ENCODE assay signal across 10 mouse cellular contexts in genomic region chr10:99130611-99131010, GRCm38 (mm10). TPM values are rescaled to one million over a fixed set of nuclear protein-coding genes. Genes with fewer than 3 reads are reported as not detected.
DNase-seq lines count a peak whose midpoint lies in the region; ATAC-seq lines count a peak whose summit lies in the region.
"Had no signal": no experiment of that assay in that cellular context is flagged by ENCODE, and none has a peak within 500 bp of the region (broad histone marks: within the 10 kb centered on the region; RNA-seq: fewer than 3 reads in every experiment).

No protein-coding gene starts in this region.

- ATAC-seq in forebrain, embryonic 11.5 days (replicated peaks; ENCODE audit: low FRiP score): 0 out of 2 replicates have a peak, but pooled peaks have one; percentile 24
- ATAC-seq in midbrain, embryonic 15.5 days (replicated peaks): peak; percentile 8; the same call in 1 of the 2 replicates
- no peak for ATAC-seq in midbrain, embryonic 16.5 days
- ATAC-seq in limb, embryonic 15.5 days (ENCODE audit: insufficient number of reproducible peaks, low FRiP score, low TSS enrichment, low read depth): 0 out of 2 replicates have a peak, but pooled peaks have one; percentile 17
- ATAC-seq in neutrophil, adult 5-6 weeks (ENCODE audit: extremely low read depth, insufficient number of reproducible peaks, low FRiP score, poor library complexity, severe bottlenecking): peak; percentile 24
- ATAC-seq: forebrain, embryonic 13.5 days had no signal

- no peak overlapping the region for H3K27ac ChIP-seq in forebrain, embryonic 11.5 days (ENCODE audit: low read depth, low read length)
- no peak overlapping the region; the same call in 1 of the 2 replicates for H3K27ac ChIP-seq in forebrain, embryonic 10.5 days
- no peak overlapping the region for H3K27ac ChIP-seq in midbrain, embryonic 15.5 days
- no peak overlapping the region for H3K27ac ChIP-seq in midbrain, embryonic 16.5 days (ENCODE audit: low read length)
- no peak overlapping the region; the same call in 1 of the 2 replicates for H3K27ac ChIP-seq in limb, embryonic 15.5 days
- H3K27ac ChIP-seq: forebrain, embryonic 13.5 days had no signal

- H3K4me2 ChIP-seq in forebrain, embryonic 11.5 days (ENCODE audit: low read depth, low read length, severe bottlenecking): no peak overlapping the region
- H3K4me2 ChIP-seq in midbrain, embryonic 15.5 days: no peak overlapping the region
- H3K4me2 ChIP-seq in midbrain, embryonic 16.5 days (ENCODE audit: low read length): no peak overlapping the region
- no peak overlapping the region for H3K4me2 ChIP-seq in limb, embryonic 15.5 days
- H3K4me2 ChIP-seq: forebrain, embryonic 13.5 days had no signal

- H3K36me3 ChIP-seq in forebrain, embryonic 11.5 days (ENCODE audit: control insufficient read depth, insufficient read depth, low read length): no peaks in the 10 kb centered on the region; the same call in 1 of the 2 replicates
- H3K36me3 ChIP-seq in forebrain, embryonic 10.5 days (replicated peaks): peaks cover 81% of the 10 kb centered on the region
- no peaks in the 10 kb centered on the region; the same call in 1 of the 2 replicates for H3K36me3 ChIP-seq in midbrain, embryonic 15.5 days (replicated peaks)
- H3K36me3 ChIP-seq in midbrain, embryonic 16.5 days (ENCODE audit: control insufficient read depth, insufficient read depth, low read length): no peaks in the 10 kb centered on the region
- H3K36me3 ChIP-seq in limb, embryonic 15.5 days: 0 out of 2 replicates have a peak, but pooled peaks cover 2% of the 10 kb centered on the region

- H3K27me3 ChIP-seq in forebrain, embryonic 11.5 days (ENCODE audit: control insufficient read depth, insufficient read depth, low read length): no peaks in the 10 kb centered on the region
- no peaks in the 10 kb centered on the region for H3K27me3 ChIP-seq in forebrain, embryonic 10.5 days (ENCODE audit: poor library complexity, severe bottlenecking)
- H3K27me3 ChIP-seq in midbrain, embryonic 15.5 days (replicated peaks): no peaks in the 10 kb centered on the region
- no peaks in the 10 kb centered on the region for H3K27me3 ChIP-seq in midbrain, embryonic 16.5 days (ENCODE audit: control insufficient read depth, insufficient read depth, low read depth, low read length)
- H3K27me3 ChIP-seq in limb, embryonic 15.5 days: no peaks in the 10 kb centered on the region
- H3K27me3 ChIP-seq: forebrain, embryonic 13.5 days had no signal

- no peaks in the 10 kb centered on the region for H3K9me3 ChIP-seq in forebrain, embryonic 11.5 days (ENCODE audit: control insufficient read depth, low read length)
- no peaks in the 10 kb centered on the region for H3K9me3 ChIP-seq in forebrain, embryonic 10.5 days
- H3K9me3 ChIP-seq in midbrain, embryonic 15.5 days: no peaks in the 10 kb centered on the region
- no peaks in the 10 kb centered on the region for H3K9me3 ChIP-seq in midbrain, embryonic 16.5 days (replicated peaks; ENCODE audit: control insufficient read depth, low read length, poor library complexity, severe bottlenecking)
- no peaks in the 10 kb centered on the region for H3K9me3 ChIP-seq in limb, embryonic 15.5 days
- H3K9me3 ChIP-seq: forebrain, embryonic 13.5 days had no signal

- DNase-seq in forebrain, embryonic 11.5 days (ENCODE audit: low spot score): no peak
- no peak for DNase-seq in forebrain, embryonic 10.5 days (ENCODE audit: extremely low spot score, low spot score)
- DNase-seq in adrenal gland, adult 8-10 months: no peak
- DNase-seq in left cerebral cortex, postnatal 36 days (ENCODE audit: low spot score in 2 of 2): no peak

- no peaks in the 10 kb centered on the region for H3K4me1 ChIP-seq in forebrain, embryonic 11.5 days (replicated peaks; ENCODE audit: control insufficient read depth, insufficient read depth, low read length)
- peaks cover 12% of the 10 kb centered on the region for H3K4me1 ChIP-seq in forebrain, embryonic 10.5 days
- no peaks in the 10 kb centered on the region for H3K4me1 ChIP-seq in midbrain, embryonic 15.5 days
- H3K4me1 ChIP-seq in midbrain, embryonic 16.5 days (ENCODE audit: control insufficient read depth, insufficient read depth, low read length): 0 out of 2 replicates have a peak, but pooled peaks cover 2% of the 10 kb centered on the region
- H3K4me1 ChIP-seq in limb, embryonic 15.5 days: peaks cover 12% of the 10 kb centered on the region

- no peak overlapping the region for H3K4me3 ChIP-seq in forebrain, embryonic 11.5 days (ENCODE audit: low read depth, low read length)
- no peak overlapping the region for H3K4me3 ChIP-seq in forebrain, embryonic 10.5 days
- H3K4me3 ChIP-seq in midbrain, embryonic 15.5 days: no peak overlapping the region
- H3K4me3 ChIP-seq in midbrain, embryonic 16.5 days (ENCODE audit: low read depth, low read length): no peak overlapping the region
- no peak overlapping the region for H3K4me3 ChIP-seq in limb, embryonic 15.5 days
- H3K4me3 ChIP-seq: forebrain, embryonic 13.5 days had no signal

- 45% methylated on average over 6 of the region's 6 CpGs for WGBS in forebrain, embryonic 11.5 days
- WGBS in forebrain, embryonic 10.5 days: 51% methylated on average over 6 of the region's 6 CpGs
- 25% methylated on average over 6 of the region's 6 CpGs for WGBS in midbrain, embryonic 15.5 days
- 30% methylated on average over 6 of the region's 6 CpGs for WGBS in midbrain, embryonic 16.5 days
- 30% methylated on average over 6 of the region's 6 CpGs for WGBS in limb, embryonic 15.5 days

- H3K9ac ChIP-seq in forebrain, embryonic 11.5 days (ENCODE audit: low read length): no peak overlapping the region
- H3K9ac ChIP-seq in midbrain, embryonic 15.5 days: no peak overlapping the region
- no peak overlapping the region for H3K9ac ChIP-seq in midbrain, embryonic 16.5 days (ENCODE audit: low read depth, low read length)
- no peak overlapping the region for H3K9ac ChIP-seq in limb, embryonic 15.5 days
- H3K9ac ChIP-seq: forebrain, embryonic 13.5 days had no signal

- intact Hi-C loops in left cerebral cortex, postnatal 36 days (cut with DNase I): no loop called here

RNA-seq across cellular contexts. Expression of gene Phxr2, which starts 4.5 kb away (rescaled TPM):
- not detected in 2 replicates for polyA plus RNA-seq in forebrain, embryonic 11.5 days (2014; fragmentation: Nextera tagmentation; extraction: Ambion mirVana)
- 0.14 TPM in 1 of 2 replicates, not detected in the other for polyA plus RNA-seq in forebrain, embryonic 10.5 days (2016; fragmentation: Nextera tagmentation; extraction: Ambion mirVana)
- polyA plus RNA-seq in midbrain, embryonic 15.5 days (2015; fragmentation: Nextera tagmentation; extraction: Ambion mirVana): not detected in 2 replicates
- polyA plus RNA-seq in midbrain, embryonic 16.5 days (2015; fragmentation: Nextera tagmentation; extraction: Ambion mirVana): not detected in 2 replicates
- polyA plus RNA-seq in limb, embryonic 15.5 days (2015; fragmentation: Nextera tagmentation; extraction: Ambion mirVana): not detected in 2 replicates
- total RNA-seq in neutrophil, adult 5-6 weeks (2017): 0.93 and 2.2 TPM in 2 replicates
- total RNA-seq in adrenal gland, adult 8-10 months (2022): not detected
- not detected for total RNA-seq in left cerebral cortex, postnatal 36 days (2021)
- polyA plus RNA-seq: forebrain, embryonic 13.5 days; kidney, embryonic 16.5 days had no signal

RNA-seq across cellular contexts. Expression of gene Galnt4, which starts 22.7 kb away (rescaled TPM):
- polyA plus RNA-seq in forebrain, embryonic 11.5 days (2014; fragmentation: Nextera tagmentation; extraction: Ambion mirVana): 4.7 and 5.6 TPM in 2 replicates
- 5.0 and 5.3 TPM in 2 replicates for polyA plus RNA-seq in forebrain, embryonic 10.5 days (2016; fragmentation: Nextera tagmentation; extraction: Ambion mirVana)
- 2.7 and 3.0 TPM in 2 replicates for polyA plus RNA-seq in midbrain, embryonic 15.5 days (2015; fragmentation: Nextera tagmentation; extraction: Ambion mirVana)
- polyA plus RNA-seq in midbrain, embryonic 16.5 days (2015; fragmentation: Nextera tagmentation; extraction: Ambion mirVana): 2.6 and 2.8 TPM in 2 replicates
- polyA plus RNA-seq in limb, embryonic 15.5 days (2015; fragmentation: Nextera tagmentation; extraction: Ambion mirVana): 11.3 and 12.1 TPM in 2 replicates
- 20.1 and 21.9 TPM in 2 replicates for total RNA-seq in neutrophil, adult 5-6 weeks (2017)
- 1 to 10 TPM; 7.0 to 7.6 (median 7.2) TPM for total RNA-seq in adrenal gland, adult 8-10 months (2022)
- 1 to 10 TPM; 2.7 to 3.3 TPM for total RNA-seq in left cerebral cortex, postnatal 36 days (2021)

RNA-seq across cellular contexts. Expression of gene Poc1b, which starts 23.8 kb away (rescaled TPM):
- 42.7 and 43.7 TPM in 2 replicates for polyA plus RNA-seq in forebrain, embryonic 11.5 days (2014; fragmentation: Nextera tagmentation; extraction: Ambion mirVana)
- 35.0 and 36.0 TPM in 2 replicates for polyA plus RNA-seq in forebrain, embryonic 10.5 days (2016; fragmentation: Nextera tagmentation; extraction: Ambion mirVana)
- 10.9 and 12.1 TPM in 2 replicates for polyA plus RNA-seq in midbrain, embryonic 15.5 days (2015; fragmentation: Nextera tagmentation; extraction: Ambion mirVana)
- polyA plus RNA-seq in midbrain, embryonic 16.5 days (2015; fragmentation: Nextera tagmentation; extraction: Ambion mirVana): 10.5 and 11.2 TPM in 2 replicates
- polyA plus RNA-seq in limb, embryonic 15.5 days (2015; fragmentation: Nextera tagmentation; extraction: Ambion mirVana): 15.3 and 15.6 TPM in 2 replicates
- total RNA-seq in neutrophil, adult 5-6 weeks (2017): 9.0 and 12.8 TPM in 2 replicates
- total RNA-seq in adrenal gland, adult 8-10 months (2022): 10 to 100 TPM; 12.4 to 23.8 (median 18.0) TPM
- total RNA-seq in left cerebral cortex, postnatal 36 days (2021): 1 to 10 TPM; 6.0 to 8.3 TPM
